Mouse (Mus musculus) bone marrow, adult 2 months (tissue): Measurements from ENCODE around the gene Heatr5a.

ENCODE experiments used
- CTCF ChIP-seq: fragments of 200-500 bp; IDR thresholded peaks from 2 replicates; pipeline ENCODE4 v1.5.1; 2011; ENCODE audit warnings: low read length, control low read depth; ENCODE audit not compliant: control insufficient read depth, insufficient read depth
- POLR2A ChIP-seq: fragments of 200-500 bp; IDR thresholded peaks from 2 replicates; pipeline ENCODE4 v1.6.1; 2011; ENCODE audit warnings: low read depth, mild to moderate bottlenecking, control low read depth, low read length, borderline replicate concordance; ENCODE audit not compliant: control insufficient read depth

DNA sequence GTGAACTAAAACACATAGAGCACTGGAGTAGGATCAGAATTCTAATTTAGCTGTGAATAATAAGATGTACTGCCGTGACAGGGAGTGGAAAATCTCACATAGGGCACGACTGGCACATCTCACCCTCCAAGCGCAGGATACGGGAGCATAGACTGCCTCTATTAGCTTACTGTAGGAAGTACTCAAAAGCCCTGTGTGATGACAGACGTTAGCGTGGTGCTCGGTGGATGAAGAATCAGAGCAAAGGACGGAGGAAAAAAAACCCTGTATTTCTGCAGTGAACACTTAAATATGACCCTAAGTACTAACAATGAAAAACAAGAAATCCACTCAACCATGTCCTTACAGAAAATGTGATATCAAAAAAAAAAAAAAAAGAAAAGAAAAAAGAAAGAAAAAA, 41.0 kb upstream of the Heatr5a start:
- no peak for TF ChIP-seq POLR2A
- TF ChIP-seq CTCF: no peak
